Mouse (Mus musculus) ovary, adult 18-20 months (tissue): Measurements from ENCODE around the gene Syt13.

Experiments used
- DNase-seq: peaks from one replicate; pipeline ENCODE4 v3.0.0; 2022; ENCODE audit warnings: low spot score, mixed read lengths

Syt13 gene

GRCm38 (mm10) chr2:92964345-92964744, 49.4 kb downstream of the Syt13 start:
- no peak for DNase-seq

DNA sequence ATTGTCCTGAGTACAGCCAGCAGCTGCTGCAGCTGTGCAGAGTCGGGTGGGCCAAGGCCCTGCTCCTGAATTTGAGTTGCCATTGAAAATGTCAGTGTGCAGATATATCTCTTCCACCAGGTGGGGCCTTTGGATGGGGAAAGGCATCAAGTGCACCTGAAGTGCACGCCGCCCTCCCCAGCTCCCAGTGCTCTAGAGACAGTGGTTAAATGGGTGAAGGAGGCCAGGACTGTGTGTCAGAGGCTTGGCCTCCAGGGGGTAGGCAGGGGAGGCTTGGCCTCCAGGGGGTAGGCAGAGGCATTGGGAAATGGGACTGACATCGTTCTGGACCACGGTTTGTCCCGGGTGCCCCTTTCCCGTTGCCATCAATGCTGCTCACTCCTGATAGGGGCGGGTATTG, 51.4 kb downstream of the Syt13 start:
- DNase-seq = no peak

DNA sequence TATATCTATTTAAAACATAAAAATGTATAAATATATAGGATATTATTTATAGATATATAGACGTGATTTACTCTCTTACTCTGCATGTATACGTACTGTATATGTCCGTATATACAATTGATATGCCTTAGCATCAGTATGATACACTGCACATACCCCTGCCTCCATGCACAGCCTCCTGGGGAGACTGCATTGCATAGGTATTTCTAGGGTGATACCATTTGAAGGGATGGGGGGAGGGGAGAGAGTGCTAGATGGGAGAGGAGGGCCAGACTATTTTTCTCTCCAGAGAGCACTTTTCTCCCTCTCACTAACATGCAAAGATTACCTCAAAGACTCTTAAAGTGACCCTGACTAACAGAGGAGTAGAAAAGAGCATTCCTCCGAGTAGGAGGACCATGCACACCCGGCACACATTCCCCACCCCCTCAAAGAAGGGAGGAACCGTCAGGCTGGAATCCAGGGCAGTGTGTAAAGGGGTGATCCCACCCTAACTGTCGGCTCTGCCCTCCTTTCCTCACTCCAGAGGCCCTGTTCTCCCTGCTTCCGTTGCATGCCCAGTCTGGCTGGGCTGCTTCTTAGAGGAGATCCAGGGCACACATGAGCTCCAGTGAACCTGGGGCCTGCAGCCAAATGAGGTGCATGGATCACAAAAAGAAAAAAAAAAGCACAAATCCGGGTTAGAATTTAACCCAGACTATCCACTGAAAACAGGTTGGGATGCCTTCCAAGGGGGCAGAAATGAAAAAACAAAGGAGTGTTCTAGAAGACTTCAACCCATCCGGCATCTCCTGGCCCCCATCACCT, 52.3 kb downstream of the Syt13 start:
- DNase-seq = no peak

DNA sequence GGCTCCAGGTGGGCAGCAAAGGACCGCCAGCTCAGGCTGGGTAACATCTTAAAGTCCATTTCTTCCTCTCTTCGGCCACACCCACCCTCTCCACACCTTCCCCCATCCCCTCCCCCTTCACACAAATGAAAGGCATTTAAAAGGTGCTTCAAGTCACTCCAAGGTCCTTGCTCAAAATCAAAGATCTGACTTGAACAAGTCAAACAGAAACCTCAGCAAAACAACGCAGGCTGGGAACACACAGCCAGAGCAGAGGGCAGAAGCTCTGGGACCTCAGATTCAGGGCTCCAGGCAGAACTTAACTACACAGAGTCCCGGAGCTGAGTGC, 52.9 kb downstream of the Syt13 start:
- DNase-seq = no peak

- no peak for DNase-seq
These were observed 56.2 kb downstream of the Syt13 start for GRCm38 (mm10) chr2:92971069-92971468.

DNA sequence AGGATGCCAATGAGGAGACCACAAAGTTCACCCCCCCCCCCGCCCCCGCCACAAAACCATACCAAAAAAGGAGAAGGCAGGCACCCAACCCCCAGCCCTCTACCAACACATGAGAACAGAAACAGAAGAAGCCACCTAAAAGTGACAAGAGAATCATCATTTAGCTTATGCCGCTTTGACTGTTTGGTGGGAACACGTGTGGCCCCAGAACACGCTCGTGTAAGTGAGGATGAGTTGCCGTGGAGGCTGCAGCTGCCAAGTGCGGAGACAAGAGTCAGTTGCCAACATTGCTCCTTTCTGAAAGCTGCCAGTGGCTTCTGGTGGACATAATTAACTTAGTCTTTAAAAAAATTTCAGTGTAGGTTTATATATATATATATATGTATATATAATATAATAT, 56.6 kb downstream of the Syt13 start:
- DNase-seq = no peak

GRCm38 (mm10) chr2:92972071-92972470, 57.2 kb downstream of the Syt13 start:
- DNase-seq = no peak

DNA sequence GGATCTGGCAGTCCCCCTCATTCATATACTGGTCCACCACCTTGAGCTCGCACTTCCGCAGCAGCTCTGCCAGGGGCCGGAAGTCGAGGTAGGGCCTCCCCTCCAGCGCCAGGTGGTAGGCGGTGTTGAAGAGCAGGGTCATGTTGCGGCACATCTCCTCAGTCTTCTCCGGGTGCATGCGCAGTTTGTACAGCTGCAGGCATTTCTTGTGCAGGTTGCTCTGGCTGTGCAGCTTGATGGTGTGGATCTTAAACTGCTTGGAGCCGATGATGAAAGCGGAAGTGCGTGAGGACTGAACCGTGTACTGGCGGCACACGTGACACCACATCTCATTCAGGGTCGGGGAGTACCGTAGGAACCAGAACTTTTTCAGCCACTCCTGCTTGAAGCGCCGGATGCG, 58.7 kb downstream of the Syt13 start:
- DNase-seq = no peak

GRCm38 (mm10) chr2:92975031-92975790, 60.3 kb downstream of the Syt13 start:
- DNase-seq = no peak

DNA sequence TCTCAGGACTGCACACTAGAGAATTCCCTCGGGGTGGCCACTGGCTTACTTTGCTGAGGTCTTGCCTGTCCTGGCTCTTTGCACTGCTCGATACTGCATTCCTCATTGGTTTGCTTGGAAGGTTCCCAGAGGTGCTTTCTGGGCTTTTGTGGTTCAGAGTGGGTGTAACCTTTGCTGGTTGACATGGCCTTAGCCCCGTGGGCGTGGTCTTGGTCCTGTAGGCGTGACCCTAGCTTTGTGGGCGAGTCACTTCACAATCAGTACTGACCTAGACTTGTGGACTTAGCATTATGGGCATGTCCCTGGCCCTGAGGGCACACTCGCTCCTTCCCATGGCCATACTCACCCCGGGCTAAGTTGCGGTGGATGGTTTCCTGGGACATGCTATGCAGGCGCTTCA, 65.3 kb downstream of the Syt13 start:
- no peak for DNase-seq

DNA sequence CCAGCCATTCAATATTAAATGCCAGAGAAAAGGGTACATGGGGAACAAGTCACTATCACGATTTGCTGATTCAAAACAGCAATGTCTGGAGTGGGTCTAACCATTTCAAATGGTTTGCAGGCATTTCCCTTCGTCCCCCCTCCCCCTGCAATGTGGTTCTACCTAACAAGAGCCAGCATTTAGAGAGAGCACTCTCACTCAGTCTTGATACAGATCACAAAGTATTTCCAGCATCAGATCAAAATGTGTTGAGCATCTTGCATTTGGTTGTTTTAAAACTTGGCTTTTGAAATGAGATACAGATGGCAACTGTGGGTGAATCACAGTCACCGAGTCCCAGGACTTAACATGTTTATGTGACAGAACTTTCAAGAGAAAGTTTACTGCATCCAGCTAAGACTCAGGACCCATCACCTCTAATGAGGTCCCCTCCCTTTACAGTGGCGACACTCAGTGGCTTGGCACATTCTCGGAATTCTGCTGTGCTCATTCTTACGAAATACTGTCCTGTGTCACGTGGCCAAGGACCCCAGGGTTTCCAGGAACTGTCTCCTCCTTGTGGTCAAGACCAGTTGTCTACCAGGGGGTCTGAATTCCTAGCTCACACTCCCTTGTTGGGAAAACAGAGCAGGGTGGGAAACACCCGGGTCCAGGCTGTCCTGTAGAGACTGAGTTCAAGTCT, 67.8 kb downstream of the Syt13 start:
- DNase-seq = no peak

DNA sequence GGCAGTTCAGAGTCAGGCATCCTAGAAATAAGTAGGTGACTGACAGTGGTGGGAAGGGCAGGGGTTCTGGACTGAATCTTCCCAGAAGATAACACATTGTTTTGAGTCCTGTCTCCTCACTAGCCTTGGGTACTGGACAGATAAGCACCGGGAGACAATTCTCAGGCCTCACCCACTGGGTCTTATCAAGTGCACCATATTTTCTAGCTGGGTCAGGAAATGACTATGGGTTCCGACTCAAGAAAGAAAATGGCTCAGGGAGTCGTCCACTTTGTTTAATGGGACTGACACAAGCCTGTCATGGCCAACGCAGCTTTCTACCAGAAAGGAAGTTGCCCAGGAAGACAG, 68.3 kb downstream of the Syt13 start:
- no peak for DNase-seq

DNA sequence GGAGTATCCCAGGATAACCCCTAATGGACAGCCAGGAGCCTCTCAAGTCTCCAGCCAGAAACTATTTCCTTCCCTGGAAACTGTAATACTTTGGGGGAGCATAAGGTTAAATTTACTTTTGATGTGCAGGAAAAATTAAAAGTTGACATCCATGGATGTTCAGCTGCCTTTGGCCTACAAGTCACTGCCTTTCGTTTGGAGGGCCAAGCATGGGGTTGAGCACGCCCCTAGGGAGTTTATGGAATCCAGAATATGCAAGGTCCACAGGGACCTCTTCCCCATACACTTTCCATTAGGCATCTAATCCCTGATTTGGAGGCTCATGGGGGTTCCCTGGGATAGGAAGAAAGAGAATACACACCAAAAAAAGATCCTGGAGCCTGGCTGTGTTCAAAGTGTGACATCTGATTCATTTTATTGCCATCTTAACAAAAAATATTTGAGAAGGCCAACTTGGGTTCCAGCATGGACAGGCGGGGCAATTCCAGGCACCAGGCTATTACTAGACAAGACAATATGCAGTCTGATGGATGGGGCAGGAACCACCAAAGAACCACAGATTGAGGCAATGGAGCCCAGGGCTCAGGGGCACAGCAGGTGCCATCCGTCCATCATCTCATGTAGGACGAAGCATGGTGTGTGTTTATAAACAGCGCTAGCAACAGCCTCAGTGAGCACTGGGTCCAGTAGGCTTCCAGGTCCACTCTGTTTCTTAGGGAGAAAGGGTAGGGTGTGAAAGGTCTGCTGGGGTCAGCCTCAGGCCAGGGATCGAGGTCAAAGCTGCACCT, 69.6 kb downstream of the Syt13 start:
- no peak for DNase-seq

DNA sequence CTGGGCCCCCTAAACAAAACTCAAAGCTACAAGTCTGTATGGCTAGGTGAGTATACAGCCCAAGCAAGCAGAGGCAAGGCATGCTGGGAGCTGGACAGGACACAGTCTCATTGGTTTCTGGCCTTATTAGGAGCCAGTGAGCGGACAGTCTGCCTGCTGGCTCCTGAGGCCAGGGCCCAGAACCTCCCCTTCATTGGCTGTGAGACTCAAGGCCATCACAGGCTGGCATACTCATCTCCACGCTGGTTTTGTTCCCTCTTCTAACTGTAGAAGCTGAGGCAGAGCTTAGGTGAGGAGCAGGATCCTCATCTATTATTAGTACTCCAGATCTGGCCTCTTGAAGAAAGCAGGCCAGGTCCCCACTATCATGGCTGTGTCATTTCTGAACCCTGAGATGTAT, 70.3 kb downstream of the Syt13 start:
- no peak for DNase-seq

- no peak for DNase-seq
These were observed 70.7 kb downstream of the Syt13 start for GRCm38 (mm10) chr2:92985600-92985999.

DNA sequence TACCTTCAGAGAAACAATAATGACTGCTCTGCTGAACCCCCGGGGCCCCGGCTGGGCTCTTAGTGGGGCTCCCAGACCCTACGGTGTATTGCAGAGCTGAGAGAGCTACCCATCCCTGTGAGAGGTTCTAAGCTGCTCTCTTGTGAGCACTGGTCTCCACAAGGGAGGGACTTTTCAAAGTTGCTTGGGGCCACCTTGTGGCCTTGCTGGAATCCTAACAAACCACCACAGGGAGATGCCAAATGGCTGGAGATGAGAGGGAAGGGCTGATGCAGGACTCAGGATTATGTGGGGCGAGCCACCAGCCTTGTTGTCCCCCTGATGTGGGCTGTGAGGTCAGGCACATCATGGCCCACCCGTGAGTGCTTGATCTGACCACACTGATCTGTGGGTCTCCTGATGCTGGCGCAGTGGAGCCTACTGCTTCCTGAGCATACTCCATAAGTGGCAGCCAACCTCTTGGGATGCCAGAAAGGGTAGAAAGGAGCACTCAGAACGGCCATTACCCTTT, 72.3 kb downstream of the Syt13 start:
- no peak for DNase-seq

- DNase-seq = peak; percentile 72
These were observed 73.2 kb downstream of the Syt13 start for GRCm38 (mm10) chr2:92987901-92988631.

DNA sequence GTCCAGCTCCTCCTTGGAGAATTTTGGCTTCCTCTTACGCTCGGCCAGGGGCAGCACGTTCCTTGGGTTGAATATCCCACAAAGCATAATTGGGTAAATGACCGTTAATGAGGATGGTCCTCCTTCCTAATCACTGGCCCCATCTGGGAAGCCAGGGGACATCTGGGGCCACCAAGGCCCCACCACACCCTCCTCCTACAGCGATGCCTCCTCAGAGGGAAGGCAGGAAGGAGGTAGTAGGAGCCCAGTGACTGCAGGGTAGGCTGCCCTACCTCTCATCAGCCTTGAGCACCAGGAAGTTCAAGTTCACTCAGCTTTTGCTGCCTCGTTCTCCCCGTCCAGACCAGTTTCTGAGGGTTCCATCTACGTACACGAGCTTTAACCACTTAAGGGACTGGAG, 74.7 kb downstream of the Syt13 start:
- no peak for DNase-seq

- DNase-seq = no peak
These were observed 77.1 kb downstream of the Syt13 start for GRCm38 (mm10) chr2:92991976-92992375.

DNA sequence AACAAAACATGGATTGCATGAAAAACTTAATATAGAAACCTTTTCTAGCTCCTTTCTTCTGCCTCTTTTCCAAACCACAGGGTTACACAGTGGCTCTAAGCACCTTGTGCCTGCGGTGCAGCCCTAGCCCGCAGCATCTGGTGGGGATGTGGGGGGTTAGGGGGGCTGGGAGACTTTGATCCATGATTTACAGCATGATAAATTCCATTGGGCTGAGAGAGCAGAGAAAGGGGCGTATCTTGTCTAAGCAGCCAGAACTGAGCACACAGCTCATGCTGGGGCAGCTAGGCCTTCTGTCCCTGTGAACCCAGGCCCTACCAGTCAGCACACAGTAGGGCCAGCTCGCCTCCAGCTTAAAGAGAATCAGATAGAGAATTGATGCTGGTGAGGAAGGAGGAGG, 90.1 kb downstream of the Syt13 start:
- DNase-seq = no peak
